Mouse (Mus musculus) lung, embryonic 16.5 days (tissue): ENCODE measurements around the gene Rbms2. TPM values are rescaled to one million over a fixed set of nuclear protein-coding genes. Genes with fewer than 3 reads are reported as not detected.

Experiments used
- ATAC-seq: fragments of 200-750 bp; cut with Nextera tagmentation; 2 replicates; pipeline ENCODE4 v1.8.0; 2017; ENCODE audit warnings: low read depth, mild to moderate bottlenecking, moderate library complexity
- H3K27ac ChIP-seq: fragments of 300-500 bp; sonication (generic); 2 replicates; pipeline ENCODE4 v1.5.1; 2014; ENCODE audit warnings: mild to moderate bottlenecking, control low read depth, low read length
- H3K27me3 ChIP-seq: fragments of 300-500 bp; sonication (generic); 2 replicates; pipeline ENCODE4 v1.6.1; 2014; ENCODE audit warnings: low read depth, low read length, mixed read lengths; ENCODE audit not compliant: control insufficient read depth, insufficient read depth
- H3K36me3 ChIP-seq: fragments of 300-500 bp; sonication (generic); 2 replicates; pipeline ENCODE4 v1.6.1; 2014; ENCODE audit warnings: low read length; ENCODE audit not compliant: control insufficient read depth, insufficient read depth
- H3K4me1 ChIP-seq: fragments of 300-500 bp; sonication (generic); replicated peaks from 2 replicates; pipeline ENCODE4 v1.6.1; 2014; ENCODE audit warnings: low read length, mixed read lengths; ENCODE audit not compliant: control insufficient read depth, insufficient read depth
- H3K4me2 ChIP-seq: fragments of 300-500 bp; sonication (generic); 2 replicates; pipeline ENCODE4 v1.6.1; 2014; ENCODE audit warnings: low read depth, low read length, control low read depth
- H3K4me3 ChIP-seq: fragments of 300-500 bp; sonication (generic); 2 replicates; pipeline ENCODE4 v1.5.1; 2014; ENCODE audit warnings: mild to moderate bottlenecking, low read length, control low read depth
- H3K9ac ChIP-seq: fragments of 300-500 bp; sonication (generic); 2 replicates; pipeline ENCODE4 v1.6.1; 2014; ENCODE audit warnings: low read length, control low read depth
- H3K9me3 ChIP-seq: fragments of 300-500 bp; sonication (generic); 2 replicates; pipeline ENCODE4 v1.6.1; 2016; ENCODE audit warnings: low read length; ENCODE audit not compliant: control insufficient read depth
- WGBS: fragments of 180-500 bp; shearing (Covaris S2); extraction: QIAGEN DNeasy Blood & Tissue Kit; methylation state at CpG from one replicate; pipeline ENCODE4 v1.1.7; 2014; 5-methylcytosine and 5-hydroxymethylcytosine counted together
- polyA plus RNA-seq: library from polyadenylated mRNA; unstranded; fragments of >200 nt; fragmentation: Nextera tagmentation; extraction: Ambion mirVana; gene quantifications from 2 replicates; pipeline ENCODE4 v1.2.1, GENCODE M21; 2015

Gene Rbms2
- polyA plus RNA-seq, 1 experiment from 2014 or later = 40.7 TPM

DNA sequence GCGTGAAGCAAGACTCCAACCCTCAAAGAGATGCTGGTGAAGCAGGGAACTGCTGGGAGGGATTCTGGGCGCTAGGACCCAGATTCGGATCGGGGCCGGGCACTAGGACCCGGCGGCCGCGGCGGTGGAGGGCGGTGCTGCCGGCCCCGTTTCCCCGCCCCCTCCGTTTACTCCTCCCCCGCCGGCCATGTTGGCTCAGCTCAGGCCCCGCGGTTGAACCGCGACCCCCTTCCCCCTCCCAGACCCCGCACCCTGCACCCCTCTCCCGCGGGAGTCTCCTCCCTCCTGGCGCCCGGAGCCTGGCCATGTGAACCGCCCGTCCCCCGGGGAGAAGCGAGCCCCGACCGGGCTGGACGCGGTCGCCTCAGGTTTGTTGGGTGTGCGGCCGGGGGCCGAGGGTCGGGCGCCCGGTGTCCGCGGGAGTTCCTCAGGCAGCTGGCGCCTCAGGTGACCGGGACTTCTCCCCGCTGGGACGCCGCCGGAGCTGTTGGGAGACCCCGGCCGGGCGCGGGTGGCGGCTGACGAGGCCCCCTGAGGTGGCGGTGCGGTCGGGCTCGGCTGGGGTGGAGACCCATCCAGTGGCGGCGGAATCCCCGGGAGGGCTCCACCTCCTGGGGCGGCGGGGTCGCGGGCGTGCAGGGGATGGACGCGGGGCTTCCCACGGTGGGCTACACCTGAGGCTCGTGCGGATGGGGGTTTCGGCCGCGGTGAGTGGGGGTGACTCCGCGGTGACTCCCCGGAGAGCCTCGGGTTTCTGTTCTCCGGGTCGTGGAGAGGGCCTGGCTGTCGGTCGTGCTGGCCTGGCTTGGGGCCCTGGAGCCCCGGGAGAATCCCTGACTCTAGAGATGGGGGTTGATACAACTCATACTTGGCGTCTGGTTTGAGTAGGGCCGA, 83.2 kb downstream of the Rbms2 start:
- Histone ChIP-seq H3K9me3 (no peaks in the 10 kb centered on the region), H3K27me3 (no peaks in the 10 kb centered on the region), H3K36me3 (no peaks in the 10 kb centered on the region), H3K9ac (peak overlapping the region; percentile 95), H3K4me1 (peaks cover 29% of the 10 kb centered on the region), H3K4me2 (peak overlapping the region; percentile 83), H3K27ac (peak overlapping the region; percentile 68), H3K4me3 (peak overlapping the region; percentile 98)
- ATAC-seq = peak; percentile 69
- under 1% methylated on average over 76 of the region's 86 CpGs for WGBS

DNA sequence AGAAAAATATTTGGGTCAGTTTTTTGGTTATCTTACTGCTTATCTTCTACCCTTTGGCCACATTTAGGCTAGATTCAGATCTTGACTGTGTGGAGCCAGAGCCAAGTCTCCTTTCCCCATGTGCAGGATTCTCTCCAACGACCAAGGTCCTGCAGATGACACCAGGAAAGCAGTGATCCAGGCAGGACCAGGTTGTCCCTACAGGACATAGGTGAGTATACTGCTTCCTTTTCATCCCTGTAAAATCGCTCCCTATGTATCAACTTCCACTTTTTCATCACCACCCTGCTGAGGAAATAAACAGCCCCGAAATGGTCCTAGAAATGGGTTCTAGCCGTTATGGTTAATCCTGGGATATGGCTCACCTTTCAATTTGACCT, 83.8 kb downstream of the Rbms2 start:
- no peak for ATAC-seq
- WGBS = 17% methylated on average over 4 of the region's 4 CpGs
- H3K27me3 ChIP-seq = no peaks in the 10 kb centered on the region
- no peaks in the 10 kb centered on the region for H3K9me3 ChIP-seq
- H3K4me1 ChIP-seq = peaks cover 35% of the 10 kb centered on the region
- no peaks in the 10 kb centered on the region for H3K36me3 ChIP-seq
- peak overlapping the region; percentile 40 for H3K4me2 ChIP-seq
- no peak overlapping the region for H3K27ac ChIP-seq
- peak overlapping the region; percentile 95 for H3K9ac ChIP-seq
- peak overlapping the region; percentile 98 for H3K4me3 ChIP-seq

GRCm38 (mm10) chr10:128095003-128095636, 85.0 kb downstream of the Rbms2 start:
- H3K4me1 ChIP-seq = peaks cover 42% of the 10 kb centered on the region
- 34% methylated on average over 9 of the region's 9 CpGs for WGBS
- H3K9ac ChIP-seq = peak overlapping the region; percentile 37; the same call in 1 of the 2 replicates

DNA sequence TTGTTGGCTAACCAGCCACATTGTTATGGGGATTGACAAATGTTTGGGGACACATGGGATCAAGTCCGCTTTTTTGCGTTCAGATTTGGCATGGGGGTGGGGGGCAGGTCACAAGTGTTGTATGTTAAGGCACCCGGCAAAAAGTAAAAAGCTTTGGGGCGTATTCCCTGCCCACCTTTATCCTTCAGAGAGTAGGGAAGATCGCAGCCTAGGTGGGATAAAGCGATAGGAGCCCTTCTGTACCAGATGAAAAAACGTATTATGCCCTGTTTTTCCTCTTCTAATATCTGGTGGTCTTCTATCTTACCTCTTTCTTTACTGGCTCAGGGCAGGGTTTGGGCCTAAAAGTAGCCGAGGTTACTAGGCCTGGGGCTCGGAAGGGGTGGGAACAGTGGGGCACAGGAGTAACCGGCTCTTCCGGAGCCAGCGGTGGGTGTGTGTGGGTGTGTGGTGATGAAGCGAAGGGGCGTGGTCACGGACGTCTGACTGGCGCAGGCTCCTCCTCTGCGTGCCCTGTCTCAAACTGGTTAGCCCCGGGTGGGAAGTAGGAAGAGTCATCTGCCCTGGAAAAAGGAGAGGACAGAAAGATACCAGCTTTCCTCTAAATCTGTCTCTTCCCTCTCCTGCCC, 85.6 kb downstream of the Rbms2 start:
- Histone ChIP-seq H3K4me2 (peak overlapping the region; percentile 70), H3K27ac (peak overlapping the region; percentile 48), H3K27me3 (no peaks in the 10 kb centered on the region), H3K4me1 (peaks cover 42% of the 10 kb centered on the region), H3K4me3 (peak overlapping the region; percentile 40), H3K9me3 (no peaks in the 10 kb centered on the region), H3K9ac (peak overlapping the region; percentile 60), H3K36me3 (peaks cover 8% of the 10 kb centered on the region)
- 11% methylated on average over 19 of the region's 19 CpGs for WGBS
- ATAC-seq = peak; percentile 69

More at GRCm38 (mm10) chr10:128095003-128095636, 85.0 kb downstream of the Rbms2 start:
- no peak for ATAC-seq
- H3K4me2 ChIP-seq = peak overlapping the region; percentile 70
- peaks cover 2% of the 10 kb centered on the region; the same call in 1 of the 2 replicates for H3K36me3 ChIP-seq
- peak overlapping the region; percentile 40 for H3K4me3 ChIP-seq
- H3K9me3 ChIP-seq = no peaks in the 10 kb centered on the region
- no peaks in the 10 kb centered on the region for H3K27me3 ChIP-seq
- H3K27ac ChIP-seq = no peak overlapping the region

- H3K4me2 ChIP-seq = peak overlapping the region; percentile 70
- ATAC-seq = no peak
- H3K27me3 ChIP-seq = no peaks in the 10 kb centered on the region
- peak overlapping the region; percentile 89 for H3K4me3 ChIP-seq
- peaks cover 15% of the 10 kb centered on the region for H3K36me3 ChIP-seq
- H3K9ac ChIP-seq = peak overlapping the region; percentile 83
- peaks cover 42% of the 10 kb centered on the region for H3K4me1 ChIP-seq
- H3K9me3 ChIP-seq = no peaks in the 10 kb centered on the region
- H3K27ac ChIP-seq = peak overlapping the region; percentile 97
- 29% methylated on average over 13 of the region's 13 CpGs for WGBS
Observed at GRCm38 (mm10) chr10:128093496-128094294, 86.4 kb downstream of the Rbms2 start.

GRCm38 (mm10) chr10:128092506-128093495, 87.3 kb downstream of the Rbms2 start:
- under 1% methylated on average over 76 of the region's 88 CpGs for WGBS
- peak overlapping the region; percentile 97 for H3K27ac ChIP-seq

DNA sequence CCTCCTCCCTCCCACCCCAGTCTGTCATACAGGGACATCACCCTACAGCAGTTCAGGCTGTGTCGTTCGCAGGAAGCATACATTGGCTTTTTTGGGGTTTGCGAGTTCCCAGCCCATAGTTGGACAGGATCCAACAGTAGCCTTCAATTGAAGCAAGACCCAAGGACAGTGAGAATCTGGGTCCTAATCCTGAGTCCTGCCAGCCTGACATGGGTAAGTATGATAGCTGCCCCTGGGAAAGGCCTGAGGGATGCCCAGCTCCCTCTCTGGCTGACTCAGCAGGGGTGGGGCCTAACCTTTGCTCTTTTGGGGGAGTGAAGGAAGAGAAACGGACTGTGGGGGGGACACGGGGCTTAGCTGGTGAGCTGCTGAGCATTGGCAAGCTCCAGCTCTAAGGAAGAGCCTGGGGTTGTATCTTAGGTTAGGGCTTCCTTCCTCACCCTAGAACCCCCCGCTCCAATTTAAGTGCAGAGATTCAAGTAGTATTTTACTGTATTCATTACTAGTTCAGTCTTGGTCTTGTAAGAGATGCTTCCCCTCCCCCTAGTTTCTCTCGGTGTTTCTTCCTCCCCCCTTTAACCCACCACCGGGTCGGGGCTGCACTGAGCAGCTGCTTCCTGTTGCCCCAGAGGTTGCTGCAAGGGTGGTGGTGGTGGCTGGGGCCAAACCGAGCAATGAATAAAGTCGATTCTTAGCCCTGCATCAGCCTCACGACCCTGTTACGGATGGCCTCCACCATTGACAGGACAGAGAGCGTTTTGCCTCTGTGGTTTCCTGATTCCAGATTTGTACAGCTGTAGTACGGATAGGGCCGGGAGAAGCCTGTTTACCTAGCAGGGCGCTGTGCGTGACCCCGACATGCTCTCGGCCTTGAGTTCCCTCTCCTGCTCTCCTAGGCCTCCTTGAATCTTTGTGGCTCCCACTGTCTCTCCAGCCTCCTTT, 88.3 kb downstream of the Rbms2 start, which contains the start of gene Baz2a:
Baz2a (plus strand) TSS at position 14 of the 942 bp plus-strand sequence.
- WGBS = 2% methylated on average over 20 of the region's 20 CpGs
- peak; percentile 65 for ATAC-seq
- no peaks in the 10 kb centered on the region for H3K27me3 ChIP-seq
- peaks cover 28% of the 10 kb centered on the region for H3K36me3 ChIP-seq
- H3K27ac ChIP-seq = peak within 1 kb of the TSS; percentile 97
- peak within 1 kb of the TSS; percentile 83 for H3K9ac ChIP-seq
- peaks cover 36% of the 10 kb centered on the region for H3K4me1 ChIP-seq
- peak within 1 kb of the TSS; percentile 89 for H3K4me3 ChIP-seq
- H3K9me3 ChIP-seq = no peaks in the 10 kb centered on the region
- peak within 1 kb of the TSS; percentile 70 for H3K4me2 ChIP-seq

More at GRCm38 (mm10) chr10:128092506-128093495, 87.3 kb downstream of the Rbms2 start:
- no peaks in the 10 kb centered on the region for H3K9me3 ChIP-seq
- H3K36me3 ChIP-seq = peaks cover 24% of the 10 kb centered on the region
- H3K4me2 ChIP-seq = peak overlapping the region; percentile 70
- peak; percentile 70 for ATAC-seq
- H3K4me3 ChIP-seq = peak overlapping the region; percentile 89
- peak overlapping the region; percentile 83 for H3K9ac ChIP-seq
- H3K4me1 ChIP-seq = peaks cover 36% of the 10 kb centered on the region
- H3K27me3 ChIP-seq = no peaks in the 10 kb centered on the region
